Comparison of ENCODE assay signal across 8 mouse cellular contexts in the genomic region with DNA sequence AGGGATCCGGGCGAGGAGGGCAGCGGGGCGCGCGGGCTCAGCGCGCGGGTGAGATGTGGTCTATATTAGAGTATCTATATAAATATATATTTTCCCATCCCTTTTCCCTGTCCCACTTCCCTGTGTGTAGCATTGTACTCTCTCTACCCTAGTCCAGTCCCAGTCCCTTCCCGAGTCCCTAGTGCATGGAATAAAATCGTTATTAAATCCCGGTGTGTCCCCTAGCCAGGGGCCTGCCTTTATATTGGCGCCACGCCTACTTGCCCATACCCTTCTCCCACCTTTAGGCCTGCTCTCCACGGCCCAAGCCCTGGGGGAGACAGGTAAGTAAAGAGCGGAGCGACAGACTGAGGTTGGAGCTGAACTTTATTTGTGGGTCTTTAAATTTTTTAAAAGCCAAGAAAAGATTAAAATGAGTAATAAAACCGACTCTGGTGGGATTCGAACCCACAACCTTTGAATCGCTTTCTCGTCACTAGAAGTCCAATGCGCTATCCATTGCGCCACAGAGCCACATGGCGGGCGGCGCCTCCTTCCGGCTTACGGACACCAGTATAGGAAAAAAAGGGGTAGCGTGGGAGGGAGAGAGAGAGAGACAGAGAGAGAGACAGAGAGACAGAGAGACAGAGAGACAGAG. TPM values are rescaled to one million over a fixed set of nuclear protein-coding genes. Genes with fewer than 3 reads are reported as not detected.
DNase-seq lines count a peak whose midpoint lies in the region; ATAC-seq and TF ChIP-seq lines count a peak whose summit lies in the region.

No protein-coding gene starts in this region.

- peak overlapping the region; percentile 75 for H3K27ac ChIP-seq in brown adipose tissue, adult 24 weeks (replicated peaks; ENCODE audit: low read depth, low read length)
- no peak overlapping the region for H3K27ac ChIP-seq in forebrain, embryonic 11.5 days (ENCODE audit: low read depth, low read length)
- peak overlapping the region; percentile 81 for H3K27ac ChIP-seq in liver, postnatal 0 days (ENCODE audit: low read depth)

- peaks cover 58% of the 10 kb centered on the region for H3K27me3 ChIP-seq in E14TG2a.4 (ENCODE audit: insufficient read depth, low read length)
- H3K27me3 ChIP-seq in forebrain, embryonic 11.5 days (ENCODE audit: control insufficient read depth, insufficient read depth, low read length): peaks cover 13% of the 10 kb centered on the region
- H3K27me3 ChIP-seq in liver, postnatal 0 days (ENCODE audit: insufficient read depth, low read length): peaks cover 20% of the 10 kb centered on the region

- H3K36me3 ChIP-seq in E14TG2a.4 (ENCODE audit: insufficient read depth, low read length): no peaks in the 10 kb centered on the region
- H3K36me3 ChIP-seq in forebrain, embryonic 11.5 days (ENCODE audit: control insufficient read depth, insufficient read depth, low read length): no peaks in the 10 kb centered on the region; the same call in 1 of the 2 replicates
- no peaks in the 10 kb centered on the region for H3K36me3 ChIP-seq in liver, postnatal 0 days (replicated peaks; ENCODE audit: insufficient read depth, low read length)

- no peak for TF ChIP-seq CTCF in E14TG2a.4 (conservative IDR thresholded peaks at IDR 0.05; ENCODE audit: low read length)
- TF ChIP-seq CTCF in liver, postnatal 0 days (IDR thresholded peaks at IDR 0.05; ENCODE audit: low read depth): peak; percentile 48

- peak; percentile 96 for DNase-seq in forebrain, embryonic 11.5 days (ENCODE audit: low spot score)
- DNase-seq in heart, postnatal 14 days: peak; percentile 86 to 93
- peak; percentile 94 for DNase-seq in layer of hippocampus, adult 11-12 months (ENCODE audit: low spot score)
- DNase-seq in liver, postnatal 0 days: peak; percentile 90
- DNase-seq in thymus, adult 18-20 months: peak; percentile 68 to 83

- intact Hi-C loops in heart, postnatal 14 days (cut with DNase I): loop anchor here (1.0 kb wide), 1 partner anchor 60 kb away; no protein-coding TSS in a partner anchor

- no peaks in the 10 kb centered on the region for H3K9me3 ChIP-seq in E14TG2a.4 (ENCODE audit: low read length)
- no peaks in the 10 kb centered on the region for H3K9me3 ChIP-seq in forebrain, embryonic 11.5 days (ENCODE audit: control insufficient read depth, low read length)
- H3K9me3 ChIP-seq in liver, postnatal 0 days (ENCODE audit: low read length): no peaks in the 10 kb centered on the region

- peaks cover 55% of the 10 kb centered on the region for H3K4me1 ChIP-seq in E14TG2a.4 (replicated peaks; ENCODE audit: low read depth, low read length)
- H3K4me1 ChIP-seq in brown adipose tissue, adult 24 weeks (ENCODE audit: control insufficient read depth, insufficient read depth, insufficient read length, low read length): no peaks in the 10 kb centered on the region; the same call in 1 of the 2 replicates
- peaks cover 34% of the 10 kb centered on the region for H3K4me1 ChIP-seq in forebrain, embryonic 11.5 days (replicated peaks; ENCODE audit: control insufficient read depth, insufficient read depth, low read length)
- H3K4me1 ChIP-seq in liver, postnatal 0 days (ENCODE audit: insufficient read depth): peaks cover 55% of the 10 kb centered on the region

- peak; percentile 44; the same call in 1 of the 2 replicates for TF ChIP-seq EP300 in liver, postnatal 0 days (IDR thresholded peaks at IDR 0.05; ENCODE audit: low read depth)

- H3K4me2 ChIP-seq in forebrain, embryonic 11.5 days (ENCODE audit: low read depth, low read length, severe bottlenecking): peak overlapping the region; percentile 96
- peak overlapping the region; percentile 98 for H3K4me2 ChIP-seq in liver, postnatal 0 days (ENCODE audit: low read depth, low read length)

- H3K4me3 ChIP-seq in E14TG2a.4 (replicated peaks; ENCODE audit: low read length): peak overlapping the region; percentile 95
- peak overlapping the region; percentile 64 for H3K4me3 ChIP-seq in brown adipose tissue, adult 24 weeks (ENCODE audit: insufficient read depth, low read depth, low read length)
- peak overlapping the region; percentile 76 for H3K4me3 ChIP-seq in forebrain, embryonic 11.5 days (ENCODE audit: low read depth, low read length)
- H3K4me3 ChIP-seq in liver, postnatal 0 days (ENCODE audit: low read depth, low read length): peak overlapping the region; percentile 68

- under 1% methylated on average over 29 of the region's 29 CpGs for WGBS in forebrain, embryonic 11.5 days
- WGBS in liver, postnatal 0 days (ENCODE audit: insufficient replicate concordance): under 1% methylated on average over 28 of the region's 29 CpGs

- H3K9ac ChIP-seq in forebrain, embryonic 11.5 days (ENCODE audit: low read length): peak overlapping the region; percentile 69
- H3K9ac ChIP-seq in liver, postnatal 0 days (replicated peaks): peak overlapping the region; percentile 67

- ATAC-seq in forebrain, embryonic 11.5 days (replicated peaks; ENCODE audit: low FRiP score): peak; percentile 4
- ATAC-seq in liver, postnatal 0 days: peak; percentile 35
- peak; percentile 19; the same call in 1 of the 2 replicates for ATAC-seq in neutrophil, adult 5-6 weeks (ENCODE audit: extremely low read depth, insufficient number of reproducible peaks, low FRiP score, poor library complexity, severe bottlenecking)

RNA-seq across cellular contexts. Expression of gene 9130213A22Rik, which starts 0.8 kb away (rescaled TPM):
- 0.87 TPM in 1 of 2 replicates, not detected in the other for polyA plus RNA-seq in brown adipose tissue, adult 24 weeks (2012; ENCODE audit: insufficient read depth, insufficient read length, missing spikeins)
- 0.39 TPM in 1 of 2 replicates, not detected in the other for polyA plus RNA-seq in forebrain, embryonic 11.5 days (2014; fragmentation: Nextera tagmentation; extraction: Ambion mirVana)
- total RNA-seq in heart, postnatal 14 days (2021): under 1 TPM; 0.33 to 0.44 TPM
- polyA plus RNA-seq in liver, postnatal 0 days (2015; fragmentation: Nextera tagmentation; extraction: Ambion mirVana): 0.06 and 0.07 TPM in 2 replicates
- 0.23 and 0.74 TPM in 2 replicates for total RNA-seq in neutrophil, adult 5-6 weeks (2017)

RNA-seq across cellular contexts. Expression of gene Aloxe3, which starts 2.5 kb away (rescaled TPM):
- polyA plus RNA-seq in brown adipose tissue, adult 24 weeks (2012; ENCODE audit: insufficient read depth, insufficient read length, missing spikeins): not detected in 2 replicates
- not detected in 2 replicates for polyA plus RNA-seq in forebrain, embryonic 11.5 days (2014; fragmentation: Nextera tagmentation; extraction: Ambion mirVana)
- not detected for total RNA-seq in heart, postnatal 14 days (2021)
- polyA plus RNA-seq in liver, postnatal 0 days (2015; fragmentation: Nextera tagmentation; extraction: Ambion mirVana): 0.14 and 0.18 TPM in 2 replicates
- 0.25 TPM in 1 of 2 replicates, not detected in the other for total RNA-seq in neutrophil, adult 5-6 weeks (2017)

RNA-seq across cellular contexts. Expression of gene Hes7, which starts 3.0 kb away (rescaled TPM):
- polyA plus RNA-seq in brown adipose tissue, adult 24 weeks (2012; ENCODE audit: insufficient read depth, insufficient read length, missing spikeins): not detected in 2 replicates
- polyA plus RNA-seq in forebrain, embryonic 11.5 days (2014; fragmentation: Nextera tagmentation; extraction: Ambion mirVana): 0.11 and 0.24 TPM in 2 replicates
- total RNA-seq in heart, postnatal 14 days (2021): under 1 TPM; 0.14 to 0.32 TPM
- 0.07 and 0.15 TPM in 2 replicates for polyA plus RNA-seq in liver, postnatal 0 days (2015; fragmentation: Nextera tagmentation; extraction: Ambion mirVana)
- 0.23 TPM in 1 of 2 replicates, not detected in the other for total RNA-seq in neutrophil, adult 5-6 weeks (2017)

RNA-seq across cellular contexts. Expression of gene Per1, which starts 28.2 kb away (rescaled TPM):
- polyA plus RNA-seq in brown adipose tissue, adult 24 weeks (2012; ENCODE audit: insufficient read depth, insufficient read length, missing spikeins): 7.9 and 15.6 TPM in 2 replicates
- 8.2 and 10.0 TPM in 2 replicates for polyA plus RNA-seq in forebrain, embryonic 11.5 days (2014; fragmentation: Nextera tagmentation; extraction: Ambion mirVana)
- 100 to 1,000 TPM; 100 to 103 TPM for total RNA-seq in heart, postnatal 14 days (2021)
- 3.0 and 8.2 TPM in 2 replicates for polyA plus RNA-seq in liver, postnatal 0 days (2015; fragmentation: Nextera tagmentation; extraction: Ambion mirVana)
- total RNA-seq in neutrophil, adult 5-6 weeks (2017): 28.9 and 36.1 TPM in 2 replicates

RNA-seq across cellular contexts. Expression of gene Alox12b, which starts 33.6 kb away (rescaled TPM):
- not detected in 2 replicates for polyA plus RNA-seq in brown adipose tissue, adult 24 weeks (2012; ENCODE audit: insufficient read depth, insufficient read length, missing spikeins)
- 0.08 TPM in 1 of 2 replicates, not detected in the other for polyA plus RNA-seq in forebrain, embryonic 11.5 days (2014; fragmentation: Nextera tagmentation; extraction: Ambion mirVana)
- not detected for total RNA-seq in heart, postnatal 14 days (2021)
- polyA plus RNA-seq in liver, postnatal 0 days (2015; fragmentation: Nextera tagmentation; extraction: Ambion mirVana): not detected in 2 replicates
- total RNA-seq in neutrophil, adult 5-6 weeks (2017): not detected in 2 replicates
